Mouse (Mus musculus) MEL (cell line): ENCODE data around the gene F2r. TPM values are rescaled to one million over a fixed set of nuclear protein-coding genes. Genes with fewer than 3 reads are reported as not detected.
A peak's percentile ranks its signal among the peaks of the same experiment; 100 is the strongest.

Source experiments
- DNase-seq: peaks from one replicate; pipeline ENCODE4 v3.0.0; 2011; ENCODE audit warnings: low read depth, low spot score
- H3K27ac ChIP-seq: 2 replicates; pipeline ENCODE4 v1.5.1; 2012; ENCODE audit warnings: low read depth, mild to moderate bottlenecking, control low read depth, low read length, moderate library complexity; ENCODE audit not compliant: control insufficient read depth
- H3K27me3 ChIP-seq, 2 experiments: fragments of 150-350 bp in 1 of 2; sonication (generic) in 1 of 2; 2 replicates each; pipeline ENCODE4 v1.6.1; 2012; ENCODE audit warnings: low read length in 2 of 2, mild to moderate bottlenecking in 2 of 2, improper control_type of control experiment in 1 of 2, moderate library complexity in 1 of 2; ENCODE audit not compliant: insufficient read depth in 2 of 2, control insufficient read depth in 1 of 2
- H3K36me3 ChIP-seq, 2 experiments: 2 replicates each; pipeline ENCODE4 v1.6.1; 2012 to 2014; ENCODE audit warnings: low read length in 2 of 2, improper control_type of control experiment in 1 of 2, inconsistent platforms in 1 of 2, mild to moderate bottlenecking in 1 of 2; ENCODE audit not compliant: insufficient read depth in 2 of 2, control insufficient read depth in 1 of 2
- H3K4me1 ChIP-seq, 2 experiments: fragments of 150-350 bp in 1 of 2; sonication (generic) in 1 of 2; 2 replicates each; pipeline ENCODE4 v1.6.1; 2012; ENCODE audit warnings: low read length in 2 of 2, improper control_type of control experiment in 1 of 2, mild to moderate bottlenecking in 1 of 2; ENCODE audit not compliant: insufficient read depth in 2 of 2, control insufficient read depth in 1 of 2
- H3K4me3 ChIP-seq, 2 experiments: fragments of 150-350 bp in 1 of 2; sonication (generic) in 1 of 2; 2 replicates each; pipeline ENCODE4 v1.5.1; 2012; ENCODE audit warnings: low read depth in 2 of 2, low read length in 2 of 2, mild to moderate bottlenecking in 2 of 2, moderate library complexity in 2 of 2, control low read depth in 1 of 2, improper control_type of control experiment in 1 of 2; ENCODE audit not compliant: control insufficient read depth in 1 of 2, insufficient read depth in 1 of 2
- H3K79me2 ChIP-seq: 2 replicates; pipeline ENCODE4 v1.6.1; 2012; ENCODE audit warnings: mild to moderate bottlenecking, low read length, moderate library complexity; ENCODE audit not compliant: control insufficient read depth, poor library complexity, insufficient read depth
- H3K9ac ChIP-seq: 2 replicates; pipeline ENCODE4 v1.6.1; 2012; ENCODE audit warnings: low read depth, mild to moderate bottlenecking, control low read depth, low read length, moderate library complexity; ENCODE audit not compliant: control insufficient read depth, poor library complexity, severe bottlenecking
- H3K9me3 ChIP-seq: fragments of 150-350 bp; sonication (generic); replicated peaks from 2 replicates; pipeline ENCODE4 v1.6.1; 2012; ENCODE audit warnings: mild to moderate bottlenecking, low read length, improper control_type of control experiment, moderate library complexity; ENCODE audit not compliant: insufficient read depth
- BHLHE40 ChIP-seq: IDR thresholded peaks from 2 replicates; pipeline ENCODE4 v1.6.1; 2012; ENCODE audit warnings: low read depth, mild to moderate bottlenecking, inconsistent platforms, low read length, improper control_type of control experiment, borderline replicate concordance
- CHD1 ChIP-seq: IDR thresholded peaks from 2 replicates; pipeline ENCODE4 v1.6.1; 2012; ENCODE audit warnings: low read depth, mild to moderate bottlenecking, inconsistent platforms, low read length, improper control_type of control experiment
- CHD2 ChIP-seq: IDR thresholded peaks from 2 replicates; pipeline ENCODE4 v1.6.1; 2011; ENCODE audit warnings: low read length, improper control_type of control experiment
- CTCF ChIP-seq, 3 experiments: IDR thresholded peaks in 2 of 3; conservative IDR thresholded peaks in 1 of 3; 2 replicates each; pipeline ENCODE4 v1.5.1; 2011 to 2012; ENCODE audit warnings: low read length in 3 of 3, low read depth in 2 of 3, mild to moderate bottlenecking in 2 of 3, improper control_type of control experiment in 1 of 3, inconsistent platforms in 1 of 3, mixed read lengths in 1 of 3, moderate library complexity in 1 of 3; ENCODE audit not compliant: control insufficient read depth in 1 of 3, insufficient read depth in 1 of 3, poor library complexity in 1 of 3, severe bottlenecking in 1 of 3
- E2F4 ChIP-seq: IDR thresholded peaks from 2 replicates; pipeline ENCODE4 v1.6.1; 2011; ENCODE audit warnings: low read depth, low read length, improper control_type of control experiment, borderline replicate concordance
- ELF1 ChIP-seq: IDR thresholded peaks from 2 replicates; pipeline ENCODE4 v1.6.1; 2014; ENCODE audit warnings: low read depth, mild to moderate bottlenecking, inconsistent platforms, low read length, improper control_type of control experiment, moderate library complexity
- EP300 ChIP-seq, 2 experiments: IDR thresholded peaks; 2 replicates each; pipeline ENCODE4 v1.6.1; 2011; ENCODE audit warnings: improper control_type of control experiment in 2 of 2, low read length in 2 of 2, low read depth in 1 of 2, mild to moderate bottlenecking in 1 of 2
- ETS1 ChIP-seq: IDR thresholded peaks from 2 replicates; pipeline ENCODE4 v1.6.1; 2012; ENCODE audit warnings: low read depth, mild to moderate bottlenecking, inconsistent platforms, low read length, improper control_type of control experiment, moderate library complexity
- GABPA ChIP-seq: IDR thresholded peaks from 2 replicates; pipeline ENCODE4 v1.6.1; 2012; ENCODE audit warnings: low read depth, mild to moderate bottlenecking, inconsistent platforms, low read length, improper control_type of control experiment, moderate library complexity
- GATA1 ChIP-seq: IDR thresholded peaks from 2 replicates; pipeline ENCODE4 v1.6.1; 2011; ENCODE audit warnings: low read depth, low read length, improper control_type of control experiment
- HCFC1 ChIP-seq: IDR thresholded peaks from 2 replicates; pipeline ENCODE4 v1.6.1; 2012; ENCODE audit warnings: low read depth, mild to moderate bottlenecking, inconsistent platforms, low read length, improper control_type of control experiment, moderate library complexity
- JUND ChIP-seq: IDR thresholded peaks from 2 replicates; pipeline ENCODE4 v1.6.1; 2011; ENCODE audit warnings: low read depth, mild to moderate bottlenecking, improper control_type of control experiment, low read length
- KAT2A ChIP-seq: conservative IDR thresholded peaks from 2 replicates; pipeline ENCODE4 v1.6.1; 2012; ENCODE audit warnings: low read depth, low read length, improper control_type of control experiment, inconsistent platforms
- MAFK ChIP-seq: IDR thresholded peaks from 2 replicates; pipeline ENCODE4 v1.6.1; 2011; ENCODE audit warnings: low read depth, mild to moderate bottlenecking, low read length, improper control_type of control experiment, borderline replicate concordance
- MAX ChIP-seq: IDR thresholded peaks from 2 replicates; pipeline ENCODE4 v1.6.1; 2011; ENCODE audit warnings: low read length, improper control_type of control experiment
- MAZ ChIP-seq: IDR thresholded peaks from 2 replicates; pipeline ENCODE4 v1.6.1; 2012; ENCODE audit warnings: low read depth, mild to moderate bottlenecking, inconsistent platforms, low read length, improper control_type of control experiment
- MEF2A ChIP-seq: IDR thresholded peaks from 2 replicates; pipeline ENCODE4 v1.6.1; 2014; ENCODE audit warnings: low read depth, mild to moderate bottlenecking, inconsistent platforms, low read length, improper control_type of control experiment; ENCODE audit not compliant: poor library complexity, insufficient replicate concordance, severe bottlenecking; ENCODE audit errors: extremely low read depth
- MXI1 ChIP-seq: IDR thresholded peaks from 2 replicates; pipeline ENCODE4 v1.6.1; 2011; ENCODE audit warnings: mild to moderate bottlenecking, low read depth, low read length, improper control_type of control experiment
- MYB ChIP-seq: IDR thresholded peaks from 2 replicates; pipeline ENCODE4 v1.6.1; 2011; ENCODE audit warnings: mild to moderate bottlenecking, low read depth, low read length, improper control_type of control experiment
- MYC ChIP-seq: IDR thresholded peaks from 2 replicates; pipeline ENCODE4 v1.6.1; 2011; ENCODE audit warnings: low read depth, mild to moderate bottlenecking, low read length, improper control_type of control experiment, moderate library complexity
- NELFE ChIP-seq: IDR thresholded peaks from 2 replicates; pipeline ENCODE4 v1.6.1; 2011; ENCODE audit warnings: low read depth, low read length, improper control_type of control experiment
- NRF1 ChIP-seq: IDR thresholded peaks from 2 replicates; pipeline ENCODE4 v1.6.1; 2014; ENCODE audit warnings: low read depth, mild to moderate bottlenecking, inconsistent platforms, low read length, improper control_type of control experiment, moderate library complexity; ENCODE audit not compliant: poor library complexity, insufficient read depth, severe bottlenecking
- POLR2A ChIP-seq, 2 experiments: IDR thresholded peaks; 2 replicates each; pipeline ENCODE4 v1.6.1; 2011 to 2012; ENCODE audit warnings: low read length in 2 of 2, mild to moderate bottlenecking in 2 of 2, control low read depth in 1 of 2, improper control_type of control experiment in 1 of 2, low read depth in 1 of 2, moderate library complexity in 1 of 2; ENCODE audit not compliant: control insufficient read depth in 1 of 2, insufficient read depth in 1 of 2, poor library complexity in 1 of 2
- POLR2AphosphoS2 ChIP-seq: IDR thresholded peaks from 2 replicates; pipeline ENCODE4 v1.6.1; 2011; ENCODE audit warnings: low read length, improper control_type of control experiment
- POLR2AphosphoS5 ChIP-seq: IDR thresholded peaks from 2 replicates; pipeline ENCODE4 v1.6.1; 2012; ENCODE audit warnings: low read depth, borderline replicate concordance, mild to moderate bottlenecking, inconsistent platforms, low read length, moderate library complexity, mixed read lengths
- RAD21 ChIP-seq: IDR thresholded peaks from 2 replicates; pipeline ENCODE4 v1.6.1; 2011; ENCODE audit warnings: mild to moderate bottlenecking, low read depth, low read length, improper control_type of control experiment
- SIN3A ChIP-seq: IDR thresholded peaks from 2 replicates; pipeline ENCODE4 v1.6.1; 2012; ENCODE audit warnings: low read length, improper control_type of control experiment, inconsistent platforms
- SMC3 ChIP-seq: IDR thresholded peaks from 2 replicates; pipeline ENCODE4 v1.6.1; 2011; ENCODE audit warnings: low read depth, low read length, improper control_type of control experiment
- TAL1 ChIP-seq: IDR thresholded peaks from 2 replicates; pipeline ENCODE4 v1.6.1; 2012; ENCODE audit warnings: mild to moderate bottlenecking, inconsistent platforms, low read length, moderate library complexity, mixed read lengths
- TBP ChIP-seq: IDR thresholded peaks from 2 replicates; pipeline ENCODE4 v1.8.0; 2011; ENCODE audit warnings: low read depth, low read length, improper control_type of control experiment
- TCF12 ChIP-seq: IDR thresholded peaks from 2 replicates; pipeline ENCODE4 v1.6.1; 2014; ENCODE audit warnings: low read depth, mild to moderate bottlenecking, inconsistent platforms, low read length, improper control_type of control experiment, moderate library complexity
- UBTF ChIP-seq: IDR thresholded peaks from 2 replicates; pipeline ENCODE4 v1.6.1; 2012; ENCODE audit warnings: low read depth, mild to moderate bottlenecking, inconsistent platforms, low read length, improper control_type of control experiment, moderate library complexity, borderline replicate concordance; ENCODE audit not compliant: insufficient read depth
- USF1 ChIP-seq: IDR thresholded peaks from 2 replicates; pipeline ENCODE4 v1.6.1; 2014; ENCODE audit warnings: low read depth, mild to moderate bottlenecking, inconsistent platforms, low read length, improper control_type of control experiment, moderate library complexity
- USF2 ChIP-seq, 2 experiments: IDR thresholded peaks; 2 replicates each; pipeline ENCODE4 v1.6.1; 2011 to 2012; ENCODE audit warnings: improper control_type of control experiment in 2 of 2, low read length in 2 of 2, borderline replicate concordance in 1 of 2, inconsistent platforms in 1 of 2, low read depth in 1 of 2, mild to moderate bottlenecking in 1 of 2; ENCODE audit not compliant: insufficient read depth in 1 of 2
- ZC3H11A ChIP-seq: IDR thresholded peaks from 2 replicates; pipeline ENCODE4 v1.6.1; 2012; ENCODE audit warnings: low read depth, mild to moderate bottlenecking, inconsistent platforms, low read length, improper control_type of control experiment
- ZKSCAN1 ChIP-seq: IDR thresholded peaks from 2 replicates; pipeline ENCODE4 v1.6.1; 2012; ENCODE audit warnings: low read depth, mild to moderate bottlenecking, inconsistent platforms, low read length, improper control_type of control experiment, moderate library complexity
- ZMIZ1 ChIP-seq: IDR thresholded peaks from 2 replicates; pipeline ENCODE4 v1.6.1; 2012; ENCODE audit warnings: low read depth, mild to moderate bottlenecking, inconsistent platforms, low read length, improper control_type of control experiment, moderate library complexity
- ZNF384 ChIP-seq: IDR thresholded peaks from 2 replicates; pipeline ENCODE4 v1.6.1; 2012; ENCODE audit warnings: low read depth, mild to moderate bottlenecking, inconsistent platforms, low read length, improper control_type of control experiment
- polyA plus RNA-seq, 2 experiments: library from polyadenylated mRNA; stranded (reverse) in 1 of 2; unstranded in 1 of 2; fragments of >175 nt in 1 of 2; fragments of >200 nt in 1 of 2; gene quantifications; 2 replicates each; pipeline versions ENCODE4 v1.2.1 to v1.2.4; 2012; ENCODE audit warnings: low replicate concordance in 2 of 2, low read depth in 1 of 2; ENCODE audit not compliant: insufficient read length in 2 of 2, insufficient read depth in 1 of 2, missing spikeins in 1 of 2
- total RNA-seq: library from RNA; depleted of rRNA; stranded (reverse); fragments of 300-350 nt; gene quantifications from 2 replicates; pipeline ENCODE4 v1.2.3, GENCODE M21; 2012

Gene F2r
- total and polyA plus RNA-seq, 3 experiments, result 19.1 to 32.7 TPM; not detected in 1

DNA sequence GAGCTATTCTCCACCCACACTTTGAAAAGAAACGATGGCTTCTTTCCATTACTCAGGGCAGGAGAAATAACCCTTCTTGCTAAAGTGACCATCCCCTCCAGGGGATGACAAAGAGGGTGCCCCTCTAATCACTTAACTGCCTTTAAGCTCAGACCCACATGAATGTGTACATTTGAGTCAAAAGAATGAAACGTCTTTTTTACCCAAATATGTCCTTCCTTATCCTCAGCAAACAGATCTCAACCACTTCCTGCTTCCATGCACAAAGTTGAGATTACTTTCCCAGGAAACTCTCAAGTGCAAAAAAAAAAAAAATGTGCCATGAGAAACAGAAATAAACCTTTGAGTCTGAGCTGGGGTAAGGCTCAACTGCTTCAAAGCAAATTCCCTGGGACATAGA lies 16.2 kb upstream of the F2r start:
- Histone ChIP-seq H3K79me2 (no peaks in the 10 kb centered on the region), H3K36me3 (peaks cover 0 to 25% of the 10 kb centered on the region in 2 experiments; a peak in 2 of 4 replicates), H3K9me3 (no peaks in the 10 kb centered on the region), H3K4me3 (peak overlapping the region in 1 of 2 experiments; percentile 24; a peak in 2 of 4 replicates), H3K4me1 (peaks cover 10 to 31% of the 10 kb centered on the region in 2 experiments), H3K27ac (peak overlapping the region; percentile 46), H3K27me3 (no peaks in the 10 kb centered on the region), H3K9ac (peak overlapping the region; percentile 28; the same call in 1 of the 2 replicates)
- peak; percentile 82 for DNase-seq
- TF ChIP-seq ELF1 (no peak), BHLHE40 (no peak), CHD1 (no peak), MYC (no peak), MAX (no peak), MEF2A (no peak), E2F4 (no peak), JUND (no peak), GABPA (no peak), USF2 (IDR thresholded peaks at IDR 0.05; ENCODE audit: borderline replicate concordance in 1 of 2, insufficient read depth in 1 of 2, low read depth in 1 of 2, low read length in 2 of 2) (no peak), SMC3 (no peak), HCFC1 (0 out of 2 replicates have a peak, but pooled peaks have one; percentile 24), MXI1 (peak; percentile 47; the same call in 1 of the 2 replicates), CHD2 (no peak), ZMIZ1 (no peak), POLR2A (IDR thresholded peaks at IDR 0.05; ENCODE audit: control insufficient read depth in 1 of 2, insufficient read depth in 1 of 2, low read depth in 1 of 2, low read length in 2 of 2, poor library complexity in 1 of 2) (no peak), POLR2AphosphoS5 (no peak), NRF1 (no peak), ZKSCAN1 (no peak; the same call in 1 of the 2 replicates), RAD21 (no peak), USF1 (no peak), ETS1 (peak; percentile 79), CTCF (IDR thresholded peaks at IDR 0.05 in 2 of 3, conservative IDR thresholded peaks at IDR 0.05 in 1 of 3; ENCODE audit: control insufficient read depth in 1 of 3, insufficient read depth in 1 of 3, low read depth in 2 of 3, low read length in 3 of 3, poor library complexity in 1 of 3, severe bottlenecking in 1 of 3) (no peak), MAZ (no peak), TAL1 (peak; percentile 88), UBTF (no peak), ZC3H11A (no peak), MAFK (no peak), KAT2A (no peak), SIN3A (peak; percentile 49; the same call in 1 of the 2 replicates), TCF12 (peak; percentile 88), TBP (no peak), NELFE (no peak), POLR2AphosphoS2 (no peak), EP300 (IDR thresholded peaks at IDR 0.05; ENCODE audit: low read depth in 1 of 2, low read length in 2 of 2) (peak; percentile 82 to 90), ZNF384 (peak; percentile 95), GATA1 (peak; percentile 75), MYB (peak; percentile 64)
